Mouse (Mus musculus) heart, postnatal 0 days (tissue): ENCODE measurements around the gene Ica1.

ENCODE experiments used
- CTCF ChIP-seq: IDR thresholded peaks from 2 replicates; pipeline ENCODE4 v1.5.1; 2016; ENCODE audit warnings: antibody characterized with exemption, control low read depth, low read depth
- EP300 ChIP-seq: IDR thresholded peaks from 2 replicates; pipeline ENCODE4 v1.6.1; 2016; ENCODE audit warnings: antibody characterized with exemption, low read depth

DNA sequence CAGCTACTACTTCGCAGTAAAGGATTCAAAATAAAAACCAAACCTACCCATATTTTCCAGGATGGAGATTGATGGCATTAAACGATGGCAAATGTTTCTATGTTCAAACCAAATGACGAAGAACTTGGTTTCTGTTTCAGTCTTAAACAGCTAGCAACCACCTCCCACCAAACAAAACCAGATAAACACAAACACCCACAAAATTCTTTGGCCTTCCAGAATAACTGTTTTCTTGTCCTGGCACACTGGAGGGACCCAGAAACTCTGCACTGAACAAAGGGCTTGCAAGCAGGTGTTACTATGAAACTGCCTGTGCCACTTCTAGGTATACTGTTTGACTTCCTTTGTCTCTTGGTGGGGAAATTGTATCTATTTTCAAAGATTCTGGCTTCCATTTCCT, 43.2 kb downstream of the Ica1 start:
- TF ChIP-seq CTCF (no peak), EP300 (no peak)
